Mouse (Mus musculus) embryonic facial prominence, embryonic 10.5 days (tissue): Measurements from ENCODE around the gene Donson. TPM values are rescaled to one million over a fixed set of nuclear protein-coding genes. Genes with fewer than 3 reads are reported as not detected.

Experiments
- DNase-seq: peaks from one replicate; pipeline ENCODE4 v3.0.0-alpha.2; 2017; ENCODE audit warnings: low spot score
- H3K27ac ChIP-seq: fragments of 300-500 bp; sonication (generic); replicated peaks from 2 replicates; pipeline ENCODE4 v1.5.1; 2016; ENCODE audit warnings: mild to moderate bottlenecking
- H3K27me3 ChIP-seq: fragments of 300-500 bp; sonication (generic); replicated peaks from 2 replicates; pipeline ENCODE4 v1.6.1; 2016; ENCODE audit warnings: low read depth, mild to moderate bottlenecking; ENCODE audit not compliant: poor library complexity, severe bottlenecking
- H3K36me3 ChIP-seq: fragments of 300-500 bp; sonication (generic); replicated peaks from 2 replicates; pipeline ENCODE4 v1.6.1; 2016; ENCODE audit warnings: mild to moderate bottlenecking, moderate library complexity
- H3K4me1 ChIP-seq: fragments of 300-500 bp; sonication (generic); 2 replicates; pipeline ENCODE4 v1.6.1; 2016
- H3K4me3 ChIP-seq: fragments of 300-500 bp; sonication (generic); 2 replicates; pipeline ENCODE4 v1.5.1; 2016; ENCODE audit warnings: mild to moderate bottlenecking, moderate library complexity
- H3K9me3 ChIP-seq: fragments of 300-500 bp; sonication (generic); 2 replicates; pipeline ENCODE4 v1.6.1; 2016; ENCODE audit warnings: mild to moderate bottlenecking
- WGBS: fragments of 180-500 bp; shearing (Covaris S2); methylation state at CpG from one replicate; pipeline ENCODE4 v1.1.7; 2016; 5-methylcytosine and 5-hydroxymethylcytosine counted together
- polyA plus RNA-seq: library from polyadenylated mRNA; unstranded; fragments of >200 nt; fragmentation: Nextera tagmentation; extraction: Ambion mirVana; gene quantifications from 2 replicates; pipeline ENCODE4 v1.2.1, GENCODE M21; 2016

Donson gene
- polyA plus RNA-seq, 1 experiment from 2014 or later: 37.5 TPM

DNA sequence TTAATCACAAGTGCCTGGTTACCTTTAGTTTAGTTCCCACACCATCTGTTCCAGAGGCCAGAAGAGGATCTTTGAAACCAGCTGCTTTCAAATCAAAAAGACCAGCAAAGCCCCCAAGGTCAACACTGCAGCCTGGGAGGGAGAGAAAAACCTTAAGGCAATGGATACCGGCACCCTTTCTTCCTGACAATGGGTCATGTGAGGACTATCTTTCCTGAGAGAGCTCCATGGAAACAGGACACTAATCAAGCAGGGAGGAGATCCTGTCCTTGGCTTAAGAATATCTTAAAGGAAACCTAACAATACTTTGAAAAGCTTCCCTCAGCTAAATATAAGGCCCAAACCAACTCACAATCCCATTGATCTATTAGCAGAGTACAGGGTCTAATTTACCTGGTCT lies 58.0 kb downstream of the Donson start:
- Histone ChIP-seq H3K27ac (no peak overlapping the region), H3K9me3 (no peaks in the 10 kb centered on the region), H3K27me3 (no peaks in the 10 kb centered on the region), H3K4me3 (no peak overlapping the region), H3K4me1 (no peaks in the 10 kb centered on the region), H3K36me3 (peaks cover 98% of the 10 kb centered on the region)
- no peak for DNase-seq
- 71% methylated on average over 1 of the region's 1 CpGs for WGBS

DNA sequence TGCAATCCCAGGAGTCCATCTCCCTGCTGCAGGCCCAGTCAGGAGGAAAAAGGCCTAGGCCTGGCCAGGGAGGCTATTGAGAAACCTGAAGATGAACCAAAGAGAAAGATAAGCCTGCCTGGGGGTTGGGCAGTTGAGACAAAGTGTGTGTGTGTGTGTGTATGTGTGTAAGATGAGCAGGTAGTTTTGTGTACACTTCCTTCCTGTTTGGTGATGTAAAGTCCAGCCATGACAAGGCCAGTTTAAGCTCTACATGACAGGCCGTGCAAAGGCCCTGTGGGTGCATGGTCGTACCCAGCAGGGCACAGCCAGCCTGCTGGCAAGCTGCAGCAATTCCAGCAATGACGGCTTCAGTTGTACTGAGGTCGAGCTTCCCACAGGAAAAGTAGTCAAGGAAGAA lies 58.8 kb downstream of the Donson start:
- H3K27ac ChIP-seq: no peak overlapping the region
- no peaks in the 10 kb centered on the region for H3K9me3 ChIP-seq
- no peak for DNase-seq
- no peaks in the 10 kb centered on the region for H3K27me3 ChIP-seq
- H3K4me1 ChIP-seq: no peaks in the 10 kb centered on the region
- 92% methylated on average over 4 of the region's 4 CpGs for WGBS
- peaks cover 98% of the 10 kb centered on the region for H3K36me3 ChIP-seq
- no peak overlapping the region for H3K4me3 ChIP-seq

DNA sequence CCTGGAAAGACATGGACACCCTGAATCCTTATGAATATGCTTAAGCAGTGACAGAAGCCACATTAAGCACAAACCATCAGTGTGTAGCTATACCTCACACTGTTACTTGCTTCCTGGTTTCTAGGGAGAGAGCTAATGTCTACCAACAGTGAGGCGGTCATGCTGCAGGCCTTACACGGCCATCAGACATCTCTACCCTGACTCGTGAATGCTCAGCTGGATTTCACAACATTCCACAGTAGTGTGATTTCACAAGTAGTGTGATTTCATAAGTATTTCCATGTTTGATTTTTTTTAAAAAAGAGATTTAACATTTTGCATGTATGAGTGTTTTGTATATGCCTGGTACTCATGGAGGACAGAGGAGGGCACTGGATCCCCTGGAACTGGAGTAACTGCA lies 59.9 kb downstream of the Donson start:
- H3K4me3 ChIP-seq: no peak overlapping the region
- H3K4me1 ChIP-seq: no peaks in the 10 kb centered on the region
- no peaks in the 10 kb centered on the region for H3K9me3 ChIP-seq
- H3K36me3 ChIP-seq: peaks cover 98% of the 10 kb centered on the region
- H3K27me3 ChIP-seq: no peaks in the 10 kb centered on the region
- H3K27ac ChIP-seq: no peak overlapping the region
- DNase-seq: no peak
- WGBS: 88% methylated on average over 3 of the region's 3 CpGs

DNA sequence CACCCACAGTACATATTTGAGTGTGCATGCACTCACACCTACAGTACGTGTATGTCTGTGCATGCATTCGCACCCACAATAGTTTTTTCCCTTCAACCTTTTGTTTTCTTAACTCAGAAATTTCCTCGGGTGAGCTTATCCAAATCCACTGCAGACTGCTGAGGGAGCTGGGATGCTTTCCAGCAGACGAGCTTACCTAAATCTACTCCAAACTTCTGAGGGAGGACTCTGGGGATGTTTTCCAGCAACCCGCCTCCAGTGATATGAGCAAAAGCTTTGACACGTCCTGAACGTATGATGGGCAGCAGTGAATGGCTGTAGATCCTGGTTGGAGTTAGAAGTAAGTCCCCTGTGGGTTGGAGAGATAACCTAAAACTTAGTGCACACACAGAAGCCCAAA lies 60.7 kb downstream of the Donson start:
- WGBS: 91% methylated on average over 7 of the region's 7 CpGs
- Histone ChIP-seq H3K9me3 (no peaks in the 10 kb centered on the region), H3K36me3 (peaks cover 98% of the 10 kb centered on the region), H3K27ac (no peak overlapping the region), H3K4me3 (no peak overlapping the region), H3K4me1 (no peaks in the 10 kb centered on the region), H3K27me3 (no peaks in the 10 kb centered on the region)
- DNase-seq: no peak

Other genes starting within 250 kb of the Donson start
- 56.9 and 57.6 TPM in 2 replicates for gene Ifnar1, start 203.5 kb downstream of the Donson start, polyA plus RNA-seq
- gene Ifngr2, start 141.7 kb downstream of the Donson start, polyA plus RNA-seq: 29.9 and 32.7 TPM in 2 replicates
- gene Tmem50b, start 91.0 kb downstream of the Donson start, polyA plus RNA-seq: 25.6 and 28.5 TPM in 2 replicates
- gene Dnajc28, start 69.7 kb downstream of the Donson start, polyA plus RNA-seq: 4.2 and 4.6 TPM in 2 replicates
- 168 and 185 TPM in 2 replicates for gene Gart, start 41.8 kb downstream of the Donson start, polyA plus RNA-seq
- gene Son, start 41.3 kb downstream of the Donson start, polyA plus RNA-seq: 112 and 119 TPM in 2 replicates
- gene Cryzl1, start 40.2 kb upstream of the Donson start, polyA plus RNA-seq: 60.0 and 63.7 TPM in 2 replicates
- gene Itsn1, start 40.5 kb upstream of the Donson start, polyA plus RNA-seq: 40.1 and 43.5 TPM in 2 replicates